Mouse (Mus musculus) C2C12 (cell line): ENCODE results near the gene Acta1.

ENCODE experiments used
- CEBPB ChIP-seq: IDR thresholded peaks from one replicate; pipeline ENCODE4 v1.6.1; 2011; ENCODE audit warnings: low read depth, mild to moderate bottlenecking, control low read depth, moderate library complexity
- CTCF ChIP-seq: IDR thresholded peaks from one replicate; pipeline ENCODE4 v1.5.1; 2011; ENCODE audit not compliant: control insufficient read depth, insufficient read depth, insufficient read length
- MAX ChIP-seq: IDR thresholded peaks from one replicate; pipeline ENCODE4 v1.6.1; 2011; ENCODE audit warnings: mild to moderate bottlenecking, control low read depth
- MYOD1 ChIP-seq: IDR thresholded peaks from one replicate; pipeline ENCODE4 v1.6.1; 2011; ENCODE audit warnings: low read depth; ENCODE audit not compliant: control insufficient read depth, insufficient read length
- MYOG ChIP-seq: IDR thresholded peaks from one replicate; pipeline ENCODE4 v1.6.1; 2011; ENCODE audit not compliant: control insufficient read depth, insufficient read length; ENCODE audit errors: extremely low read depth
- USF1 ChIP-seq: IDR thresholded peaks from one replicate; pipeline ENCODE4 v1.6.1; 2011; ENCODE audit warnings: low read depth, mild to moderate bottlenecking, control low read depth, moderate library complexity

GRCm38 (mm10) chr8:123884721-123885565, 9.6 kb downstream of the Acta1 start:
- no peak for TF ChIP-seq CTCF
- no peak for TF ChIP-seq MYOG
- no peak for TF ChIP-seq USF1
- peak; percentile 78 for TF ChIP-seq MYOD1
- no peak for TF ChIP-seq CEBPB
- TF ChIP-seq MAX: no peak
